Mouse (Mus musculus): ENCODE results near the gene Itgb6. TPM values are rescaled to one million over a fixed set of nuclear protein-coding genes. Genes with fewer than 3 reads are reported as not detected.
A peak's percentile ranks its signal among the peaks of the same experiment; 100 is the strongest.

The Itgb6 gene
- total and polyA plus RNA-seq, 2 experiments from 2014 or later = 0.51 to 2.4 TPM

- DNase-seq (ENCODE audit: low spot score) (no peak), ATAC-seq (ENCODE audit: insufficient read depth, low read depth) (no peak)
- Histone ChIP-seq H3K27ac (ENCODE audit: low read depth) (no peak overlapping the region), H3K4me1 (ENCODE audit: control insufficient read depth, insufficient read depth) (peaks cover 3% of the 10 kb centered on the region), H3K9ac (replicated peaks; ENCODE audit: low read depth, low read length) (no peak overlapping the region), H3K4me3 (ENCODE audit: low read depth, low read length) (no peak overlapping the region), H3K36me3 (replicated peaks; ENCODE audit: control insufficient read depth, insufficient read depth, low read length) (no peaks in the 10 kb centered on the region), H3K4me2 (ENCODE audit: low read depth, low read length) (no peak overlapping the region), H3K9me3 (replicated peaks; ENCODE audit: control insufficient read depth, low read length) (no peaks in the 10 kb centered on the region), H3K27me3 (ENCODE audit: control insufficient read depth, insufficient read depth, low read length) (no peaks in the 10 kb centered on the region)
- 83% methylated on average over 7 of the region's 7 CpGs for WGBS
- TF ChIP-seq EP300 (IDR thresholded peaks at IDR 0.05; ENCODE audit: low read depth) (no peak), CTCF (IDR thresholded peaks at IDR 0.05; ENCODE audit: low read depth) (no peak)
Observed at GRCm38 (mm10) chr2:60642606-60643005, 79.8 kb downstream of the Itgb6 start.

GRCm38 (mm10) chr2:60640342-60640672 lies 82.1 kb downstream of the Itgb6 start:
- DNase-seq (ENCODE audit: low spot score) (no peak), ATAC-seq (ENCODE audit: insufficient read depth, low read depth) (peak; percentile 53)
- H3K4me1 ChIP-seq (ENCODE audit: control insufficient read depth, insufficient read depth) = peaks cover 7% of the 10 kb centered on the region
- no peak overlapping the region for H3K9ac ChIP-seq (replicated peaks; ENCODE audit: low read depth, low read length)
- H3K36me3 ChIP-seq (replicated peaks; ENCODE audit: control insufficient read depth, insufficient read depth, low read length) = no peaks in the 10 kb centered on the region
- no peak overlapping the region for H3K27ac ChIP-seq (ENCODE audit: low read depth)
- 16% methylated on average over 7 of the region's 7 CpGs for WGBS
- TF ChIP-seq EP300 (IDR thresholded peaks at IDR 0.05; ENCODE audit: low read depth) = no peak
- TF ChIP-seq CTCF (IDR thresholded peaks at IDR 0.05; ENCODE audit: low read depth) = no peak
- H3K4me2 ChIP-seq (ENCODE audit: low read depth, low read length) = no peak overlapping the region; the same call in 1 of the 2 replicates
- H3K4me3 ChIP-seq (ENCODE audit: low read depth, low read length) = no peak overlapping the region
- H3K9me3 ChIP-seq (replicated peaks; ENCODE audit: control insufficient read depth, low read length) = no peaks in the 10 kb centered on the region
- no peaks in the 10 kb centered on the region for H3K27me3 ChIP-seq (ENCODE audit: control insufficient read depth, insufficient read depth, low read length)

- H3K27me3 ChIP-seq (ENCODE audit: control insufficient read depth, insufficient read depth, low read length) = no peaks in the 10 kb centered on the region
- H3K9ac ChIP-seq (replicated peaks; ENCODE audit: low read depth, low read length) = no peak overlapping the region
- ATAC-seq (ENCODE audit: insufficient read depth, low read depth) (peak; percentile 70), DNase-seq (ENCODE audit: low spot score) (peak; percentile 24)
- H3K4me2 ChIP-seq (ENCODE audit: low read depth, low read length) = no peak overlapping the region
- H3K9me3 ChIP-seq (replicated peaks; ENCODE audit: control insufficient read depth, low read length) = no peaks in the 10 kb centered on the region
- TF ChIP-seq CTCF (IDR thresholded peaks at IDR 0.05; ENCODE audit: low read depth) (no peak), EP300 (IDR thresholded peaks at IDR 0.05; ENCODE audit: low read depth) (no peak)
- H3K4me1 ChIP-seq (ENCODE audit: control insufficient read depth, insufficient read depth) = peaks cover 7% of the 10 kb centered on the region
- H3K36me3 ChIP-seq (replicated peaks; ENCODE audit: control insufficient read depth, insufficient read depth, low read length) = no peaks in the 10 kb centered on the region
- no peak overlapping the region for H3K4me3 ChIP-seq (ENCODE audit: low read depth, low read length)
- H3K27ac ChIP-seq (ENCODE audit: low read depth) = no peak overlapping the region
- 48% methylated on average over 10 of the region's 10 CpGs for WGBS
Observed at GRCm38 (mm10) chr2:60639617-60640341, 82.7 kb downstream of the Itgb6 start.

GRCm38 (mm10) chr2:60636910-60637761 lies 85.3 kb downstream of the Itgb6 start:
- 63% methylated on average over 20 of the region's 20 CpGs for WGBS
- H3K9me3 ChIP-seq (replicated peaks; ENCODE audit: control insufficient read depth, low read length) = no peaks in the 10 kb centered on the region
- ATAC-seq (ENCODE audit: insufficient read depth, low read depth) (no peak), DNase-seq (ENCODE audit: low spot score) (no peak)
- H3K4me3 ChIP-seq (ENCODE audit: low read depth, low read length) = no peak overlapping the region
- H3K36me3 ChIP-seq (replicated peaks; ENCODE audit: control insufficient read depth, insufficient read depth, low read length) = no peaks in the 10 kb centered on the region
- TF ChIP-seq CTCF (IDR thresholded peaks at IDR 0.05; ENCODE audit: low read depth) (no peak), EP300 (IDR thresholded peaks at IDR 0.05; ENCODE audit: low read depth) (no peak)
- no peak overlapping the region for H3K27ac ChIP-seq (ENCODE audit: low read depth)
- peaks cover 7% of the 10 kb centered on the region for H3K4me1 ChIP-seq (ENCODE audit: control insufficient read depth, insufficient read depth)
- H3K27me3 ChIP-seq (ENCODE audit: control insufficient read depth, insufficient read depth, low read length) = no peaks in the 10 kb centered on the region
- H3K4me2 ChIP-seq (ENCODE audit: low read depth, low read length) = no peak overlapping the region
- H3K9ac ChIP-seq (replicated peaks; ENCODE audit: low read depth, low read length) = no peak overlapping the region

- Histone ChIP-seq H3K27ac (ENCODE audit: low read depth) (no peak overlapping the region), H3K4me2 (ENCODE audit: low read depth, low read length) (no peak overlapping the region), H3K36me3 (replicated peaks; ENCODE audit: control insufficient read depth, insufficient read depth, low read length) (no peaks in the 10 kb centered on the region), H3K4me3 (ENCODE audit: low read depth, low read length) (no peak overlapping the region), H3K9ac (replicated peaks; ENCODE audit: low read depth, low read length) (no peak overlapping the region), H3K4me1 (ENCODE audit: control insufficient read depth, insufficient read depth) (peaks cover 7% of the 10 kb centered on the region), H3K27me3 (ENCODE audit: control insufficient read depth, insufficient read depth, low read length) (no peaks in the 10 kb centered on the region), H3K9me3 (replicated peaks; ENCODE audit: control insufficient read depth, low read length) (no peaks in the 10 kb centered on the region)
- ATAC-seq (ENCODE audit: insufficient read depth, low read depth) = no peak
- no peak for DNase-seq (ENCODE audit: low spot score)
- TF ChIP-seq CTCF (IDR thresholded peaks at IDR 0.05; ENCODE audit: low read depth) (no peak), EP300 (IDR thresholded peaks at IDR 0.05; ENCODE audit: low read depth) (no peak)
- 39% methylated on average over 3 of the region's 3 CpGs for WGBS
Observed at GRCm38 (mm10) chr2:60636481-60636880, 86.0 kb downstream of the Itgb6 start.
